Mouse (Mus musculus) kidney, postnatal 14 days (tissue): Measurements from ENCODE around the gene Stat6.
"Not testable (repeated sequence)": the region's sequence is repeated elsewhere in the genome, so short reads cannot be mapped to it uniquely, and the experiment has no call there.

Source experiments
- DNase-seq: peaks from one replicate; pipeline ENCODE4 v3.0.0; 2022; ENCODE audit warnings: mixed read lengths

The Stat6 gene

GRCm38 (mm10) chr10:127652906-127653638, 10.3 kb downstream of the Stat6 start:
- peak; percentile 43 for DNase-seq

DNA sequence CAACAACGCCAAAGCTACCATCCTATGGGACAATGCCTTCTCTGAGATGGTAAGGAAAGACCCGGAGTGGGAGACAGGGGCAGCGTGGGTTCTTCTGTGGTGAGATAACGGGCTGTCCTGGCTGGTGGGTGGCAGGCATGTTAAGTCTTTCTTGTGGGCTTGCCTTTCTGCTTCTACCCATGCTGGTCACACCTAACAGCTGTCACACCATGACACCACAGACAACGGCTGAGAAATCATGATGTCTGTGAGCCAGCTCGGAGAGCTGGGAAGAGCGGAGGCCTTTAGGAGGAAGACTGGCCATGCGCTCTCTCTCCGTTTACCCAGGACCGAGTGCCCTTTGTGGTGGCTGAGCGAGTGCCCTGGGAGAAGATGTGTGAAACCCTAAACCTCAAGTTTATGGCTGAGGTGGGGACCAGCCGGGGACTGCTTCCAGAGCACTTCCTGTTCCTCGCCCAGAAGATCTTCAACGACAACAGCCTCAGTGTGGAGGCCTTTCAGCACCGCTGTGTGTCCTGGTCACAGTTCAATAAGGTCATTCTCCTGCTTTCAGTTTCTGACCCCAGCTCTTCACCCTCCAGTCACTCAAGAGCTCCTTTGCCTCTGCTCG, 12.3 kb downstream of the Stat6 start:
- DNase-seq = no peak

GRCm38 (mm10) chr10:127657617-127658016, 14.8 kb downstream of the Stat6 start:
- DNase-seq = not testable (repeated sequence)

GRCm38 (mm10) chr10:127658076-127658475, 15.3 kb downstream of the Stat6 start:
- no peak for DNase-seq

DNA sequence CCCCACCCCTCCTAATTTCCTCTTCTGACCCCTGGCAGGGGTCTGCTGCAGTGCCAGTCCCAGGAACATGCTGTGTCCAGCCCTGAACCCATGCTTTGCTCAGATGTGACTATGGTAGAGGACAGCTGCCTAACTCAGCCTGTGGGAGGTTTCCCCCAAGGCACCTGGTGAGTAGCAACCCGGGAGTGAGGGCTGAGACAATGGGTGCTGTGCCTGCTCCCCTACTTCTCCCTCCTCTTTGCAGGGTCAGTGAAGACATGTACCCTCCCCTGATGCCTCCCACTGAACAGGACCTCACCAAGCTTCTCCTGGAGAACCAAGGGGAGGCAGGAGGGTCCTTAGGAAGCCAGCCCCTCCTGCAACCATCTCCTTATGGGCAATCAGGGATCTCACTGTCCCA, 16.8 kb downstream of the Stat6 start:
- DNase-seq = no peak

- DNase-seq = peak; percentile 58
Measured at GRCm38 (mm10) chr10:127661291-127661914, 18.6 kb downstream of the Stat6 start.

DNA sequence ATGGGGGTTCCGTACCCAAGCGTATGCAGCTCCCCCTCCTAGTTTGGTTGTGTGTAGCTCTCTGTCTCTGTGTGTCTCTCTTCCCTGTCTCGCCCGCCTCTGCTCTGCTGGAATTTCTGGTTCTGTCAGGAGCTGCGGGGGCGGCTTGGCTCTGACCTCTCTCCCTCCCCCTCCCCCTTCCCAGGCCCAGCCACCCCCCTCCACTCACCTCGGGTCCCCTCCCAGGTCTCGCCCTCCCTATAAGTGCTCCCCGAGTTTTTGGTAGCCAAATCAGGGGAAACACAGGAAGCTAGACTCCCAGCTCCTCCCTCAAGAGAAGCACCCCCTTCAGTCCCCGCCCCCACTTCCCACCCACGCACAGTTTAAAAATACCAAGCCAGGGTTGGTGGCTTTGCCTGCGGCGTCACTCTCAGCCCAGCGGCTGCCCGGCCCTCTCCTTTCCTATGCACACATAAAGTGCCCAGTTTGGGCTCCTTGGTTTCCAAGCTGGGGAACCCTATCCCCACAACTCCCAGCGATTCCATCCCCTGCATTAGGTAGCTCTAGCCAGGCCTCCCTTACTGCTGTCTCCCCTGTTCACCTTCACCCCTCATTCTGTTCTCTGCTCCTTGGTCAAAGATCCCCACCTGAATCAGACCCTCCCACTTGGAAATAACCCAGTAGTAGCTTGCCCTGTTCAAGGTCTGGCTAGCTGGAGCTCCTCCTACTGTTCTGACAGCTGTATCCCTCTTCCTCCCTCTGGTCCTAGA, 19.3 kb downstream of the Stat6 start:
- DNase-seq = peak; percentile 84

DNA sequence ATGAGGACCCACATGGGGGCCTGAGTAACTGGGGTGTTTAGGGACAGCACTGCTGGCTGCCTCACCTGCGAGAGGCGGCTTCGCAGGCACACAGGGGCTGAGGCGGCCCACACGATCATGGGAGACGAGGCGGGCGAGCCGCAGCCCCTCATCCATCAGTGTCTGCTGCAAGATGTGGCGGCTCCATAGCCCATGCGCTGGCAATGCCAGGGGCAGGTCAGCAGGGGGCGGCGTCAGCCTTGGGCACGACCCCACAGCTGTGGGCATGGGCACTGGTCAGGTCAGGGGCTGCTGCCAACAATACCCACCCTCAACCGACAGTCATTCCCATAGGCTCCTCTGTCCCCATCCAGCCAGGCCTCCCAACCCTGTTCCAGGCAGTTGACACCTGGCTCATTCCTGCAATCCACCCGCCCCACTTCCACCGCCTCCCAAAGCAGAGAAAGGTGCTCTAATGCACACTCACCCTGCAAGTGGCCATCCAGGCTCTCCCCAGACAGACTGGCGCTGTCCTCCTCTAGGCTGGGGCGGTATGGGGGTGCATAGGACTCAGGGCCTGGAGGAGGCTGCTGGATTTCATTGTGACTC, 20.0 kb downstream of the Stat6 start:
- DNase-seq = peak; percentile 60

GRCm38 (mm10) chr10:127663590-127663989, 20.8 kb downstream of the Stat6 start:
- no peak for DNase-seq

- no peak for DNase-seq
Measured at GRCm38 (mm10) chr10:127664166-127664565, 21.4 kb downstream of the Stat6 start.

DNA sequence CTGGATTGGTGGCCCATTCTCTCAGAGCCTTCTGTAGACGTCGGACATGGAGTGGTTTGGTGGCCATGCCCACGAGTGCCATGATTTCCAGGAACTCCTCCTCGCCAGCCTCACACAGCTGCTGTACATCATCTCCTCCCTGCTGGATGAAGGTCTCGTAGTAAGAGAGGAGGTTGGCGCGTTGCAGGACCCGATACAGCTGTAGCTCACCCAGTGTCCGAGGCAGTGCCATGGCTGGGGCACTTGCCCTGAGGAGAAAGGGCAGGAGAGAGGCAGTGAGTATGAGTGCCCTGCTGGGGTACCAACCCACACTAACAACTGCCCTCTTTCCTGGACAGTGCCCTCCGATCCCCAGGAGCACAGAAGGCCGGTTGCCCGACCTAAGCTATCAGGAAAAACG, 22.1 kb downstream of the Stat6 start:
- no peak for DNase-seq

GRCm38 (mm10) chr10:127665366-127666181, 22.8 kb downstream of the Stat6 start:
- no peak for DNase-seq

- DNase-seq = peak; percentile 93
Measured at GRCm38 (mm10) chr10:127666501-127667268, 23.9 kb downstream of the Stat6 start, which contains the start of gene Nemp1. Nemp1 (plus strand) TSS chr10:127666901.

- DNase-seq = peak; percentile 94
Measured at GRCm38 (mm10) chr10:127667269-127668092, 24.7 kb downstream of the Stat6 start.

DNA sequence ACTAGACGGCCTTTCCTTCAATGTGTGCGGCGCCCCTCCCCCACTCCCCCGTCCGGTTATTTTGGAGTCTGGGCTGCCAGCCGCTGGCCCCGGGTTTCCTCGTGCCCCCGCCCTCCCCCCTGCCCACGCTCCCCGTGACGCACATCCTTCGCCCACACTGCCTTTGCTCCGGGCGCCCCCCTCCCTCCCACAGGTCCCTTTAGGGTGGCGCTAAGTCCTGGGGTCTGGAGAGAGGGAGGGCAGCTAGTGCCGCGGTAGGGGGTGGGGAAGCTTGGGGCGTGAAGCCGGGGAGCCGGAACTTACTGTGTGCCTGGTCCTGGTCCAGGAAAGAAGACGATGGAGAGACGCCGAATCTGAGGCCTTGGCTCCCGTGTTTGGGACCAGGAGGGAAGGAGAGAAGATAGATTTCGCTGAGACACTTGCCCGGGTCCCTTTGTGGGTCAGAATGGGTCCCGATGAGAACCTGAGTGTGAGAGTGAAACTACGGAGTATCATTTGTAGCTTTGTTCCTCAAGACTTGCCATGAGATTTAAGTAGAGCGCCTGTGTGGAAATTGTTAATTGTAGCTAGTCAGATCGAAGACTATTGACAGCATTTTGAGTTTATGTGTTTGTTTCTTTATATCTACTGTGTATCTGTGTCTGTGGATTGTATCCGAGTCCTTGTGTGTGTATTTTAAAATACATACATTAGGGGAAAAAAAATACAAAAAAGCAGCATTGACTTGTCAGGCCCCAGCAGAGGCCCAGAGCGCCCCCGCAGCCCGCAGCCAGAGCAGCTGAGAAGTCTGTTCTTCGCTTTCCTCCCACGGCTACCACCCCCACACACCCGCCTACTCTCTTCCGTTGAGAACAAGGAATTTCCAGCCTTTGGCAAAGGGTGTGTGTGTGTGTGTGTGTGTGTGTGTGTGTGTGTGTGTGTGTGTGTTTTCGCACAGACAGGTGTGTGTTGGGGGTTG, 25.6 kb downstream of the Stat6 start, which contains the start of gene Nab2:
Nab2 (minus strand) TSS at position 476 of the 958 bp plus-strand sequence.
- peak; percentile 89 for DNase-seq

DNA sequence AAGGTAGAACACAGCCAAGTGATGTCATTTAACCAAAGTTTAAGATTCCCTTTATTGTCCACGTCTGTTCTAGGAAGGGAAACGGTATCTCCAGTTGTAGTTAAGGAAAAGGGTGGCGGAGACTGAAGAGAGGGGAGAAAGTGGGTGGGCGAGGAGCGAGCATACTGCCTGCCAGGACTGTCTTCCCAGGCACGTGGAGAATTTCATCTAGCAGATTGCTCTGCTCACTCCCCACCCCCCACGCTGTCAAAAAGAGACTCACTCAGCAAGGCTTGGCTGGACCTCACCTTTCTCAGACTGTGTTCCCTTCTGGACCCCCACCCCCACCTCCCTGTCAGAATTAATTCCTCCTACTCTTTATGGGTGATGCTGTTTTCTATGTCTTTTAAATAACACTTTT, 26.4 kb downstream of the Stat6 start:
- DNase-seq = peak; percentile 49

GRCm38 (mm10) chr10:127670185-127670584, 27.4 kb downstream of the Stat6 start:
- DNase-seq = no peak

- DNase-seq = no peak
Measured at GRCm38 (mm10) chr10:127671276-127671675, 28.5 kb downstream of the Stat6 start.
